Mouse (Mus musculus) myocyte (in vitro differentiated cells): ENCODE results near the gene Cacng8.

Source experiments
- MAX ChIP-seq: IDR thresholded peaks from one replicate; pipeline ENCODE4 v1.6.1; 2011; ENCODE audit warnings: low read depth, mild to moderate bottlenecking, control low read depth
- MYOD1 ChIP-seq, 3 experiments: IDR thresholded peaks; one replicate each; pipeline ENCODE4 v1.6.1; 2011; ENCODE audit warnings: control low read depth in 2 of 3, low read depth in 2 of 3, mild to moderate bottlenecking in 2 of 3, moderate library complexity in 1 of 3; ENCODE audit not compliant: insufficient read length in 2 of 3, control insufficient read depth in 1 of 3
- MYOG ChIP-seq, 3 experiments: IDR thresholded peaks; one replicate each; pipeline ENCODE4 v1.6.1; 2011; ENCODE audit warnings: control low read depth in 2 of 3, low read depth in 2 of 3, mild to moderate bottlenecking in 2 of 3; ENCODE audit not compliant: insufficient read length in 2 of 3, control insufficient read depth in 1 of 3, insufficient read depth in 1 of 3
- POLR2A ChIP-seq: IDR thresholded peaks from one replicate; pipeline ENCODE4 v1.6.1; 2011; ENCODE audit warnings: low read depth, mild to moderate bottlenecking, control low read depth, moderate library complexity; ENCODE audit not compliant: insufficient read length
- TCF12 ChIP-seq: IDR thresholded peaks from one replicate; pipeline ENCODE4 v1.6.1; 2011; ENCODE audit warnings: mild to moderate bottlenecking, control low read depth; ENCODE audit not compliant: poor library complexity, insufficient read depth, severe bottlenecking
- USF1 ChIP-seq: IDR thresholded peaks from one replicate; pipeline ENCODE4 v1.6.1; 2011; ENCODE audit warnings: low read depth, mild to moderate bottlenecking, control low read depth, moderate library complexity

DNA sequence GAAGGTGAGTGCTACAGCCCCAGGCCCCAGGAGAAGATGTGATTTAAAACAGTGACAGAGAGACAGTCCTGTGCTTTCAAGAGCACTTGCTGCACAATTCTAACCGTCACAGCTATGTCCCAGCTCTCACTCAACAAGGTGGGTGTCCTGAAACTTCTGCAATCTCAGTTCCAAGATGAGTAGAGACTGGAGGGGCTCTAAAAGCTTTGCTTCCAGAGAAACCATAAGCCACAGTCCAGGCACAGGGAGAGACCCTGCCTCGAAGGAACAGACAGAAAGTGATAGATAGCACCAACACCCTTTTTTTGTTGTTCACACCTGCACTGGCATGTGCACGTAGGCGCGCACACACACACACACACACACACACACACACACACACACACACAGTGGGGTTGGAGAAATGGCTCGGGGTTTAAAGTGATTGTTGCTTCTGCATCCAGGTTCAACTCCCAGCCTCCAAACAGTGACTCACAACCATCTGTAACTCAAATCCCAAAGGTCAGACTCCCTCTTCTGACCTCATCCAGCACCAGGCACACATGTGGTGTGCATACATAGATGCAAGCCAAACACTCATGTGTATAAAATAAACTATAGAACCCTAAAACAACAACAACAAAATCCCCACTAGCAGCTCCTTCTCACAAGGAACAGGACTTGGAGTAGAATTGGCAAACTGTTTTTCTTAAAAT, 4.3 kb upstream of the Cacng8 start:
- no peak for TF ChIP-seq TCF12
- no peak for TF ChIP-seq MYOG (IDR thresholded peaks at IDR 0.05; ENCODE audit: control insufficient read depth in 1 of 3, insufficient read depth in 1 of 3, insufficient read length in 2 of 3, low read depth in 2 of 3)
- no peak for TF ChIP-seq MAX
- no peak for TF ChIP-seq USF1
- TF ChIP-seq POLR2A = no peak
- TF ChIP-seq MYOD1 (IDR thresholded peaks at IDR 0.05; ENCODE audit: control insufficient read depth in 1 of 3, insufficient read length in 2 of 3, low read depth in 2 of 3) = no peak
